Mouse (Mus musculus) urinary bladder, postnatal 10 days (tissue): ENCODE results near the gene Ptbp3.

Source experiments
- DNase-seq: peaks from one replicate; pipeline ENCODE4 v3.0.0; 2022; ENCODE audit warnings: low spot score

The Ptbp3 gene

GRCm38 (mm10) chr4:59555177-59555576 lies 6.0 kb upstream of the Ptbp3 start:
- no peak for DNase-seq

- no peak for DNase-seq
Measured at GRCm38 (mm10) chr4:59553576-59553975, 4.4 kb upstream of the Ptbp3 start.

DNA sequence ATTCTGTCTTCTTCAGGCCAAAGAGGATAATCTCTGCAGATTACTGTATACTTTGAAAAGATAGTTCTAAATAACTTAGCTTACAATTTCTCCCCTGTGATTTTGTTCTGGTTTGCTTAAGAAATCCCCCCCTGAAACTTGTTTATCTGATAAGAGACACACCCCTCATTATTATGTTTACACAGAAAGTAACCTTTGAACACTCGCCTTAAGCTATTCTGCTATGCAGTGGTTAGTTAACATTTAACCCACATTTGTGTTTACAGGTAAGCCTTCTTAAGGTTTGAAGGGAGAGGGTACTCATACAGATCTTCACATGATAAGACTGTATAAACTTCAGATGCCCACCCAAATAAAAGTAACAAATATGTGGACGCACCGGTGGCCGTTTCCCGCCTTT lies 3.7 kb upstream of the Ptbp3 start:
- DNase-seq: no peak

DNA sequence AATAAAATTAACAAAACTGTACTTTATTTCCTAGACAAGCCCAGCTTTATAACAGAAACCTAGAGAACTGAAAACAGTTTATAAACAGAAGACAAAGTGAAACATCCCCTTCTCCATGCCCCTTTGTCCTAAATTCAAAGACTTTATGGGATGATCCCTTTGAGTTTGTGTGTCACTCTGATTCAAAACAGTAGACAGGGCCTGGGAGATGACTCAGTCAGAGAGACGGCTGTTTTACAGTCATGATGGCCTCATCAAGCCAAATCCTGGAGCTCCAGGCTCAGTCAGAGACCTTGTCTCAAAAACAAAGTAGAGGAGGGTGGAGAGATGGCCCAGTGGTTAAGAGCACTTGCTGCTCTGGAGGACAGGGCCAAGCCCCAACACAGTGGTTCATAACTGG lies 2.7 kb upstream of the Ptbp3 start:
- no peak for DNase-seq

GRCm38 (mm10) chr4:59549977-59550560 lies 905 bp upstream of the Ptbp3 start:
- DNase-seq: no peak

GRCm38 (mm10) chr4:59548560-59549174 lies 497 bp downstream of the Ptbp3 start:
- DNase-seq: peak; percentile 33

DNA sequence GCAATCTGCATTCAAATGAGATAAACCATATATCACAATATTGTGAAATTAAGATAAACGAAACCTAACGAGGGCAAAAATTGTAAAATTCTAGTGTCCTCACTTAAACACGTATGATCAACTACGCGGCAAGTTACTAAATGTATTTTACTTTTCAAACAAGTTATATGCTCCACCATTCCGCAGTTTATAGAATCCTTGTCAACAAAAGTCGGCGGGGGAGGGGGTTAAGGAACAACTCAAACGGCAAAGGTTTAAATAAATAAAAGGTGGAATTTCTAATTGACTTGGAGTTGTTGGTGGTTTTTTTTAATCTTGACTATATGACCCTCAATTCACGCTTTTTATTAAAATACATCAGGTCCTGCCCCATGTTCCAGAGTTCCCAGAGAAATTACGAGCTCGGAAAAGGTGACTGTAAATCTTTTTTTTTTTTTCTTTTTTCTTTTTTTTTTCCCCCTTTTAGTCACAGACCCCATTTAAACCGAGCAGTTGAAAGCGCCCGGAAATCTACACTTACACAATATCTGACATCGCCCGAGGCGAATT lies 1.1 kb downstream of the Ptbp3 start:
- no peak for DNase-seq

- no peak for DNase-seq
Measured at GRCm38 (mm10) chr4:59547136-59547889, 1.9 kb downstream of the Ptbp3 start.

DNA sequence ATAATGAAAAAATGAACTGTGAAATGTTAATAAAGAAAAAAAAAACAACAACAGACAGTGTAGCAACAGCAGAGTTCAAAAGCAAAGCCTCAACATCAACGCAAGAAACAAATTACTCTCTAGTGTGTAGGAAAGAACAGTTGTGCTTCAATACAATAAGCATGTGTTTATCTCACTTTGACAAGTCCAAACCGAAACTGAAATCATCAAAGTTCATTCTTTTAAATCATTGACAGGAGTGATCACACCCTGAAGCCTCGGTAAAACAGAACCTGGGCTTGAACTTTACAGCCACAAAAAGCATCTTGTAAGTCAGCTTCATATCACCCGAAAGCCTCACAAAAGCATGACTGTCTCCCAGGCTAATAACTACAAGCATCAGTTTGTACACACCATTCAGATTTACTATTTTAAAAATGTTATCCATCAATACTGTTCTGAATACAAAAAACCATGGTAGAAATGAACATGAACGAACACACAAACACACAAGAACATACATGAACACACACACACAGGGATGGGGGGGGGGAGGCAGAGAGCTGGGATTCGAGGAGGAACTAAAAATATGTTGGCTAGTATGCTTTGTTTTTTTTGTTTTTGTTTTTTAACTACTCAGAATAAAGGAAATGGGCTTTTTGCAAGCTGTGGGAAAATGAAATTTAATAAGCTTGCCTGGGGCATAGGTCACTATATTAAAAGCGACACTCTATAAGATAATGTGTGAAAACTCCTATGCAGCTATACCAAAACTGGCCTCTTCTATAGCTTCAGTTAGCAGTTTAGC lies 2.7 kb downstream of the Ptbp3 start:
- no peak for DNase-seq

DNA sequence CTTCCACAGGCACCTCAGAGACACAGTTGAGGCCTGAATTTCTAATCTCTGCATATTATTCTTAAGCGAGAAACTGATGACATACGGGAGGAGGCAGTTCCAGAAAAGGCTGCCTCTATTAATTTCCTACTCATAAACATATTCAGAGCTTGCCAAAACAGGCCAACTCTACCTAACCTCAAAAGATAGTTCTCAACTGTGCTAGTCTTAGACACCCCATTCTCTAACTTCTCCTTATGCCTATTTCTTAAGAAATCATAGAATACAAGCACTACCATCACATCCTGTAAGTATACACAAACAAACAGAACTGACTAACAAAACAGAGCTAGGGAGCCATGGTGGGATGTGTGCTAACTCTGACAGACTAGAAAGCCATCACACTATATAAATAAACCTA lies 4.5 kb downstream of the Ptbp3 start:
- DNase-seq: no peak

DNA sequence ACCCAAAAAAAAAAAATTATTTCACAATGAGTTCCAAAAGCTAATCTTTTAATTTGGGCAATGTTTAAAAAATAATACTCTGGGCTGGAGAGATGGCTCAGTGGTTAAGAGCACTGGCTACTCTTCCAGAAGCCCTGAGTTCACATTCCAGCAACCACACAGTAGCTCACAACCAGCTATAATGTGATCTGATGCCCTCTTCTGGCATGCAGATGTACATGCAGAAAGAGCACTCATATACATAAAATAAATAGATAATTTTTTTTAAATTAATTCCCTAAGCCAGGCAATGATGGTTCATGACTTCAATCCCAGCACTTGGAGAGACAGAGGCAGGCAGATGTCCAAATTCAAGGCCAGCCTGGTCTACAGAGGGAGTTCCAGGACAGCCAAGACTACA lies 6.2 kb downstream of the Ptbp3 start:
- no peak for DNase-seq

GRCm38 (mm10) chr4:59536281-59536680 lies 12.9 kb downstream of the Ptbp3 start:
- no peak for DNase-seq

DNA sequence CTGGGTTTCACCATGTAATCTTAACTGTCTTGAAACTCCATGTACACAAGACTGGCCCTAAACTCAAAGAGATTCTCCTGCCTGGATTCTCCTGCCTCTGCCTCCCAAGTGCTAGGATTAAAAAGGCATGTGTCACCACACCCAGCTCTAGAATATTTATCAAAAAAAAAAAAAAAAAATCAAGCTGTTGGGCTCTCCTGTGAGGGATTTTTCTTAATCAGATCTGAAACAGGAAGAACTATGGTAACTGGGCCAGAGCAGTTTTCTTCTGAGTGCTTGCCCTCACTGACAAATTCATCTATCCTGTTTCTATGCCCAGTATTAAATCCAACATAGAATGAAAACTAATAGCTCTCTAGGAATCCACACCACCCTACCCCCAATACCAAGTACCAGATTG lies 13.5 kb downstream of the Ptbp3 start:
- DNase-seq: no peak

GRCm38 (mm10) chr4:59533268-59533667 lies 15.9 kb downstream of the Ptbp3 start:
- DNase-seq: no peak

DNA sequence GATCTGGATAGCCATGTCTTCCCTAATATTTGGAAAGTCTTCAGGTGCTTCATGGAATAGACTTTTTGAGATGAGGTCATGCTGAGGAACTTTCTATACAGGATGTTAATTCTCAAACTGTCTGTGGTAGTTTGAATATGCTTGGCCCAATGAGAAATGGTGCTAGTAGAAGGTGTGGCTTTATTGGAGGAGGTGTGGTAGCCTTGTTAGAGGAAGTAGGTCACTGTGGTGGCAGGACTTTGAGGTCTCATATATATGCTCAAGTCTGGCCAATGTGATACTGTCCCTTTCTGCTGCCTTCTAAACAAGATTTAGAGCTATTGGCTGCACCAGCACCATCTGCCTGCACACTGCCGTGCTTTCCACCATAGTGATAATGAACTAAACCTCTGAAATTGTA lies 18.0 kb downstream of the Ptbp3 start:
- no peak for DNase-seq

DNA sequence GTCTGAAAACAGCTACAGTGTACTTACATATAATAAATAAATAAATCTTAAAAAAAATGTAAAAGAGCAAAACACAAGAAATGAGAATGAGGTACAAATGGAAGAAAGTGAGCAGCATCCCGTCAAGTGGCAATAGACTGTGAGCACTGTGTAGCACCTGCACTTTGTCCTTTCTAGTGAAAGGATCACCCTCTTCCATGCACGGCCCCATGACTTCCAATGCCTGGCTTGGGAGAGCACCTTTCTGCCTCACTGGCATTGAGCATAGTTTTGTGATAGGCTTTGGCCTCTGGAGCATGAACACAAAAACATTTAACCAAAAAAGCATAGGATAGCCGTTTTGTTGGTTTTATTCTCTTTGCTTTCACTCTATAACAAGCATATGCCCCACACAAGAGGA lies 21.7 kb downstream of the Ptbp3 start:
- DNase-seq: no peak

DNA sequence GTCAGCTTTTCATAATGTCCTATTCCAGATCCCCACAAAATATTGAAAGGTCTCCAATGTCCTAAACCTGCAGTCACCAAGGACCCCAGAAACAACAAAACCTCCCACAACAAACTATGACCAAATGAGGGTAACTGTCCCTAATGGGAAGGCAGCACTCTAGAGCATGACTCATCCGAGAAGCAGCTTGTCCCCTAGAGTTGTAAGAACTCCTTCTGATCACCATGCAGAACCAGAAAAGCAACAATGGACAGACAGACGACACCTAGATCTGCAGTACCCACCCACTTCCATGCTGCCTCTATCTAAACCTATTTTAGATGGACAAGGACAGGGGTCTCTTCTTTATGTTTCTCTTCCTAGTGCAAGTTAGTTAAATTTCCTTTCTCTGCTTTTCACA lies 22.4 kb downstream of the Ptbp3 start:
- DNase-seq: no peak

- DNase-seq: no peak
Measured at GRCm38 (mm10) chr4:59524875-59525274, 24.3 kb downstream of the Ptbp3 start.

GRCm38 (mm10) chr4:59510321-59510720 lies 38.8 kb downstream of the Ptbp3 start:
- no peak for DNase-seq

DNA sequence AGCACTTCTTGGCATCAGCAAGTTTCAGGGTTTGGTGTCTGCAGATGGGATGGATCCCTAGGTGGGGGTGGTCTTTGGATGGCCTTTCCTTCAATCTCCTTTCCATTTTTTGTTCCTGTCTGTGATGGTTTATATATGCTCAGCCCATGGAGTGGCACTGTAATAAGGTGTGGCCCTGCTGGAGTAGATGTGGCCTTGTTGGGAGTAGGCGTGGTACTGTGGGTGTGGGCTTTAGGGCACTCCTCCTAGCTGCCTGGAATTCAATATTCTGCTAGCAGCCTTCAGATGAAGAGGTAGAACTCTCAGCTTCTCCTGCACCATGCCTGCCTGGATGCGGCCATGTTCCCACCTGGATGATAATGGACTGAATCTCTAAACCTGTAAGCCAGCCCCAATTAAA lies 39.6 kb downstream of the Ptbp3 start:
- no peak for DNase-seq

- no peak for DNase-seq
Measured at GRCm38 (mm10) chr4:59507766-59508165, 41.4 kb downstream of the Ptbp3 start.

GRCm38 (mm10) chr4:59506704-59507103 lies 42.5 kb downstream of the Ptbp3 start:
- no peak for DNase-seq

GRCm38 (mm10) chr4:59505481-59505880 lies 43.7 kb downstream of the Ptbp3 start:
- DNase-seq: no peak
